Mouse (Mus musculus) ovary, postnatal 10 days (tissue): ENCODE measurements around the gene Best3.
A peak's percentile ranks its signal among the peaks of the same experiment; 100 is the strongest.

ENCODE experiments used
- DNase-seq: peaks from one replicate; pipeline ENCODE4 v3.0.0; 2022; ENCODE audit warnings: low spot score

The Best3 gene

GRCm38 (mm10) chr10:116986264-116987082 lies at the start of gene Best3:
Best3 (plus strand) TSS chr10:116986314.
- no peak for DNase-seq

- DNase-seq: no peak
These were observed 43.1 kb upstream of the Best3 start for GRCm38 (mm10) chr10:116943025-116943424.

- DNase-seq: no peak
These were observed 42.0 kb upstream of the Best3 start for GRCm38 (mm10) chr10:116944144-116944543.

- no peak for DNase-seq
These were observed 41.2 kb upstream of the Best3 start for GRCm38 (mm10) chr10:116944940-116945339.

GRCm38 (mm10) chr10:116948414-116948813 lies 37.7 kb upstream of the Best3 start:
- no peak for DNase-seq

- peak; percentile 4 for DNase-seq
These were observed 36.8 kb upstream of the Best3 start for GRCm38 (mm10) chr10:116949111-116950008.

GRCm38 (mm10) chr10:116950009-116950769 lies 35.9 kb upstream of the Best3 start, which contains the start of gene Rab3ip:
Rab3ip (minus strand) TSS chr10:116950769.
- peak; percentile 74 for DNase-seq

GRCm38 (mm10) chr10:116950886-116951285 lies 35.2 kb upstream of the Best3 start:
- DNase-seq: no peak

- no peak for DNase-seq
These were observed 30.9 kb upstream of the Best3 start for GRCm38 (mm10) chr10:116955191-116955590.

GRCm38 (mm10) chr10:116956483-116957158 lies 29.5 kb upstream of the Best3 start:
- no peak for DNase-seq

- DNase-seq: no peak
These were observed 28.1 kb upstream of the Best3 start for GRCm38 (mm10) chr10:116957867-116958551.

GRCm38 (mm10) chr10:116962152-116962551 lies 24.0 kb upstream of the Best3 start:
- DNase-seq: no peak

- no peak for DNase-seq
These were observed 23.3 kb upstream of the Best3 start for GRCm38 (mm10) chr10:116962803-116963202.

- DNase-seq: no peak
These were observed 22.0 kb upstream of the Best3 start for GRCm38 (mm10) chr10:116964084-116964483.

GRCm38 (mm10) chr10:116964571-116964970 lies 21.5 kb upstream of the Best3 start:
- DNase-seq: no peak

- no peak for DNase-seq
These were observed 20.8 kb upstream of the Best3 start for GRCm38 (mm10) chr10:116965297-116965696.

- no peak for DNase-seq
These were observed 20.0 kb upstream of the Best3 start for GRCm38 (mm10) chr10:116966065-116966464.

- no peak for DNase-seq
These were observed 17.4 kb upstream of the Best3 start for GRCm38 (mm10) chr10:116968741-116969140.

GRCm38 (mm10) chr10:116972509-116972908 lies 13.6 kb upstream of the Best3 start, which contains the start of gene Gm10271:
Gm10271 (minus strand) TSS chr10:116972609.
- no peak for DNase-seq

- no peak for DNase-seq
These were observed 8.7 kb upstream of the Best3 start for GRCm38 (mm10) chr10:116977455-116977854.

- DNase-seq: no peak
These were observed 8.3 kb upstream of the Best3 start for GRCm38 (mm10) chr10:116977858-116978257.
